Mouse (Mus musculus) heart, embryonic 15.5 days (tissue): ENCODE measurements around the gene Fbln1. TPM values are rescaled to one million over a fixed set of nuclear protein-coding genes. Genes with fewer than 3 reads are reported as not detected.

Experiments used
- ATAC-seq: fragments of 200-750 bp; cut with Nextera tagmentation; replicated peaks from 2 replicates; pipeline ENCODE4 v1.8.0; 2017; ENCODE audit warnings: low read depth, moderate TSS enrichment; ENCODE audit not compliant: insufficient number of reproducible peaks, insufficient read depth, low FRiP score
- H3K27ac ChIP-seq: fragments of 300-500 bp; sonication (generic); 2 replicates; pipeline ENCODE4 v1.5.1; 2015; ENCODE audit warnings: mild to moderate bottlenecking, inconsistent platforms
- H3K27me3 ChIP-seq: fragments of 300-500 bp; sonication (generic); 2 replicates; pipeline ENCODE4 v1.6.1; 2015; ENCODE audit warnings: inconsistent platforms
- H3K36me3 ChIP-seq: fragments of 300-500 bp; sonication (generic); 2 replicates; pipeline ENCODE4 v1.6.1; 2015; ENCODE audit warnings: mild to moderate bottlenecking, inconsistent platforms
- H3K4me1 ChIP-seq: fragments of 300-500 bp; sonication (generic); replicated peaks from 2 replicates; pipeline ENCODE4 v1.6.1; 2015; ENCODE audit warnings: inconsistent platforms
- H3K4me2 ChIP-seq: fragments of 300-500 bp; sonication (generic); 2 replicates; pipeline ENCODE4 v1.6.1; 2015; ENCODE audit warnings: inconsistent platforms, mild to moderate bottlenecking, moderate library complexity
- H3K4me3 ChIP-seq: fragments of 300-500 bp; sonication (generic); 2 replicates; pipeline ENCODE4 v1.5.1; 2015; ENCODE audit warnings: mild to moderate bottlenecking, inconsistent platforms
- H3K9ac ChIP-seq: fragments of 300-500 bp; sonication (generic); 2 replicates; pipeline ENCODE4 v1.6.1; 2015; ENCODE audit warnings: mild to moderate bottlenecking, inconsistent platforms
- H3K9me3 ChIP-seq: fragments of 300-500 bp; sonication (generic); replicated peaks from 2 replicates; pipeline ENCODE4 v1.6.1; 2016; ENCODE audit warnings: inconsistent platforms
- WGBS: fragments of 180-500 bp; shearing (Covaris S2); methylation state at CpG from one replicate; pipeline ENCODE4 v1.1.7; 2015; ENCODE audit warnings: mixed read lengths; 5-methylcytosine and 5-hydroxymethylcytosine counted together
- polyA plus RNA-seq: library from polyadenylated mRNA; unstranded; fragments of >200 nt; fragmentation: Nextera tagmentation; extraction: Ambion mirVana; gene quantifications from 2 replicates; pipeline ENCODE4 v1.2.1, GENCODE M21; 2015

Fbln1 gene
- polyA plus RNA-seq, 1 experiment from 2014 or later = 119 TPM

- 27% methylated on average over 3 of the region's 3 CpGs for WGBS
- H3K4me1 ChIP-seq = peaks cover 41% of the 10 kb centered on the region
- H3K9me3 ChIP-seq = no peaks in the 10 kb centered on the region; the same call in 1 of the 2 replicates
- peak overlapping the region; percentile 98 for H3K4me2 ChIP-seq
- H3K27ac ChIP-seq = peak overlapping the region; percentile 77
- H3K4me3 ChIP-seq = peak overlapping the region; percentile 70
- no peaks in the 10 kb centered on the region for H3K36me3 ChIP-seq
- H3K27me3 ChIP-seq = peaks cover 21% of the 10 kb centered on the region
- H3K9ac ChIP-seq = peak overlapping the region; percentile 83; the same call in 1 of the 2 replicates
- no peak for ATAC-seq
These were observed 1.3 kb downstream of the Fbln1 start for GRCm38 (mm10) chr15:85207081-85207480.

- H3K4me3 ChIP-seq = peak overlapping the region; percentile 70
- H3K4me2 ChIP-seq = peak overlapping the region; percentile 98
- peaks cover 41% of the 10 kb centered on the region for H3K4me1 ChIP-seq
- peak; percentile 58 for ATAC-seq
- peak overlapping the region; percentile 26; the same call in 1 of the 2 replicates for H3K9ac ChIP-seq
- H3K27me3 ChIP-seq = peaks cover 21% of the 10 kb centered on the region
- peak overlapping the region; percentile 77 for H3K27ac ChIP-seq
- H3K9me3 ChIP-seq = no peaks in the 10 kb centered on the region; the same call in 1 of the 2 replicates
- 18% methylated on average over 2 of the region's 2 CpGs for WGBS
- no peaks in the 10 kb centered on the region for H3K36me3 ChIP-seq
These were observed 2.0 kb downstream of the Fbln1 start for GRCm38 (mm10) chr15:85207763-85208162.

- Histone ChIP-seq H3K36me3 (no peaks in the 10 kb centered on the region), H3K9me3 (no peaks in the 10 kb centered on the region; the same call in 1 of the 2 replicates), H3K27ac (peak overlapping the region; percentile 77), H3K4me3 (peak overlapping the region; percentile 70), H3K4me1 (peaks cover 41% of the 10 kb centered on the region), H3K4me2 (peak overlapping the region; percentile 98), H3K9ac (0 out of 2 replicates have a peak overlapping the region, but pooled peaks have one; percentile 26), H3K27me3 (peaks cover 17% of the 10 kb centered on the region)
- 22% methylated on average over 10 of the region's 10 CpGs for WGBS
- no peak for ATAC-seq
These were observed 2.6 kb downstream of the Fbln1 start for GRCm38 (mm10) chr15:85208332-85208731.

DNA sequence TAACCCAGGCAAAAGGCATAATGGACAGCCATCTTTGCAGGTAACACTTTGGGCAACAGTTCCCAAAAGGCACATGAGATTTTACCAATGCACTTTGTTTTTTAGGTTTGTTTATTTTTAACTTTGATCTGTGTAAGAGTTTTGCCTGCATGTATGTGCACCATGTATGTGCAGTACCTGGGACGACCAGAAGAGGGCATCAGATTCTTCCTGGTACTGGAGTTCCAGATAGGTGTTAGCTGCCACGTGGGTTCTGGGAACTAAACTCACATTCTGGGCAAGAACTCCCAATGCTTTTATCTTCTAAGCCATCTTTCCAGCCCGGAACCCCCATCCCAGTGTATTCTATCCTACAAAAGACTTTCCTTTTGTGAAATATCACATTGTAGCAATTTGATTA, 3.6 kb downstream of the Fbln1 start:
- Histone ChIP-seq H3K27ac (no peak overlapping the region), H3K4me3 (no peak overlapping the region), H3K4me2 (no peak overlapping the region), H3K9me3 (no peaks in the 10 kb centered on the region; the same call in 1 of the 2 replicates), H3K27me3 (0 out of 2 replicates have a peak, but pooled peaks cover 9% of the 10 kb centered on the region), H3K36me3 (no peaks in the 10 kb centered on the region), H3K9ac (no peak overlapping the region), H3K4me1 (peaks cover 41% of the 10 kb centered on the region)
- 85% methylated on average over 3 of the region's 3 CpGs for WGBS
- ATAC-seq = no peak

GRCm38 (mm10) chr15:85210686-85211085, 4.9 kb downstream of the Fbln1 start:
- H3K4me2 ChIP-seq = no peak overlapping the region
- ATAC-seq = no peak
- H3K9me3 ChIP-seq = peaks cover 2% of the 10 kb centered on the region; the same call in 1 of the 2 replicates
- H3K36me3 ChIP-seq = peaks cover 3% of the 10 kb centered on the region
- H3K4me1 ChIP-seq = peaks cover 38% of the 10 kb centered on the region
- no peak overlapping the region for H3K27ac ChIP-seq
- H3K4me3 ChIP-seq = no peak overlapping the region
- 81% methylated on average over 12 of the region's 12 CpGs for WGBS
- no peak overlapping the region for H3K9ac ChIP-seq
- H3K27me3 ChIP-seq = no peaks in the 10 kb centered on the region

- 86% methylated on average over 18 of the region's 18 CpGs for WGBS
- Histone ChIP-seq H3K4me1 (peaks cover 32% of the 10 kb centered on the region), H3K36me3 (peaks cover 8% of the 10 kb centered on the region), H3K4me3 (no peak overlapping the region), H3K27me3 (no peaks in the 10 kb centered on the region), H3K27ac (no peak overlapping the region), H3K9ac (no peak overlapping the region), H3K4me2 (no peak overlapping the region), H3K9me3 (peaks cover 4% of the 10 kb centered on the region; the same call in 1 of the 2 replicates)
- ATAC-seq = no peak
These were observed 5.5 kb downstream of the Fbln1 start for GRCm38 (mm10) chr15:85211101-85211760.

DNA sequence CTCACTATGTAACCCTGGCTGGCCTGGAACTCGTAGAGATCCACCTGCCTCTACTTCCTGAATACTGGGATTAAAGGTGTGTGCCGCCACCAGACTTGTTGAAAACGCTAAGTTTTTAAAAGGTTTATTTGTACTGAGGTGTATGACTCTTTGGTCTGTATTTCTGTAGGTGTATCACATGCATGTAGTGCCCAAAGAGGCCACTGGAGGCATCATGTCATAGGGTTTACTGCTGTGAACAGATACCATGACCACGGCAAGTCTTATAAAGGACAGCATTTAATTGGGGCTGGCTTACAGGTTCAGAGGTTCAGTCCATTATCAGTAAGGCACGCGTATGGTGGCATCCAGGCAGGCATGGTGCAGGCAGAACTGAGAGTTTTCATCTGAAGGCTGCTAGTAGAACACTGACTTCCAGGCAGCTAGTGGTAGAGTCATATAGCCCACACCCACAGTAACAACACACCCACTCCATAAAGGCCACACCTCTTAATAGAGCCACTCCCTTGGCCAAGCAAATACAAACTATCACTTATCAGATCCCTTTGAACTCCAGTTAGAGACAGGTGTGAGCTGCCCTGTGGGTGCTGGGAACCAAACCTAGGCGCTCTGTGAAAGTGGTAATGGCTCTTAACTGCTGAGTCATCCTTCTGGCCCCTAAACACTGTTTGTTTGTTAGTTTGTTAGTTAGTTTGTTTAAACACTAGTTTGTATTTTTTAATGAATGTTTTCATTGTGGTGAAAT, 10.5 kb downstream of the Fbln1 start:
- Histone ChIP-seq H3K4me1 (peaks cover 12% of the 10 kb centered on the region), H3K27ac (no peak overlapping the region), H3K4me3 (no peak overlapping the region), H3K36me3 (peaks cover 9% of the 10 kb centered on the region), H3K27me3 (no peaks in the 10 kb centered on the region), H3K9me3 (0 out of 2 replicates have a peak, but pooled peaks cover 4% of the 10 kb centered on the region), H3K9ac (no peak overlapping the region), H3K4me2 (no peak overlapping the region)
- 96% methylated on average over 7 of the region's 7 CpGs for WGBS
- no peak for ATAC-seq

GRCm38 (mm10) chr15:85218617-85219265, 13.0 kb downstream of the Fbln1 start:
- ATAC-seq = no peak
- Histone ChIP-seq H3K36me3 (peaks cover 11% of the 10 kb centered on the region), H3K27me3 (no peaks in the 10 kb centered on the region), H3K4me2 (no peak overlapping the region), H3K9ac (no peak overlapping the region), H3K4me1 (peaks cover 16% of the 10 kb centered on the region), H3K27ac (no peak overlapping the region), H3K9me3 (0 out of 2 replicates have a peak, but pooled peaks cover 4% of the 10 kb centered on the region), H3K4me3 (no peak overlapping the region)
- 58% methylated on average over 5 of the region's 5 CpGs for WGBS

DNA sequence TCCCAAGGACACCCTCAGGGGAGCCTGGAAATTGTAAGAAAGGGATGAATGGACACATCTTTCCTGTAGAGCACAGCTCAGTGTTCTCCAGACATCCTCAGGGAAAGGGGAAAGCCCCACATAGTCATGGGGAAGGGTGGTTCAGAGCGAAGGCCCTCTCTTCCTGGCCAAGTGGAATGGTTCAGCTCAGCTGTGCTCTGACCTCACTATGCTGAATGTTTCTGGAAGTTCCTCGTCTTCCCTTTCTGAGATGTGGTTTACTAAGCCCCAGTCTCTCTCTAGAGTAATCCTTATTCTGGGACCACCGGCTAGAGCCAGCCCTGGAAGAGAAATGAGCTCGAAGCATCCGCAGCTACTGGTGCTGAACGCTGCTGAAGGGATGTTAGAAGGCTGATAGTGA, 14.6 kb downstream of the Fbln1 start:
- peaks cover 16% of the 10 kb centered on the region for H3K4me1 ChIP-seq
- H3K27me3 ChIP-seq = no peaks in the 10 kb centered on the region
- H3K4me2 ChIP-seq = no peak overlapping the region
- no peak overlapping the region for H3K9ac ChIP-seq
- H3K9me3 ChIP-seq = 0 out of 2 replicates have a peak, but pooled peaks cover 4% of the 10 kb centered on the region
- no peak for ATAC-seq
- WGBS = 77% methylated on average over 6 of the region's 6 CpGs
- no peak overlapping the region for H3K27ac ChIP-seq
- H3K36me3 ChIP-seq = peaks cover 22% of the 10 kb centered on the region
- H3K4me3 ChIP-seq = no peak overlapping the region

- WGBS = 45% methylated on average over 12 of the region's 12 CpGs
- H3K4me2 ChIP-seq = no peak overlapping the region
- no peak overlapping the region for H3K9ac ChIP-seq
- peaks cover 18% of the 10 kb centered on the region; the same call in 1 of the 2 replicates for H3K36me3 ChIP-seq
- H3K9me3 ChIP-seq = no peaks in the 10 kb centered on the region
- ATAC-seq = peak; percentile 21; the same call in 1 of the 2 replicates
- peaks cover 16% of the 10 kb centered on the region for H3K4me1 ChIP-seq
- H3K27me3 ChIP-seq = no peaks in the 10 kb centered on the region
- no peak overlapping the region; the same call in 1 of the 2 replicates for H3K27ac ChIP-seq
- H3K4me3 ChIP-seq = no peak overlapping the region
These were observed 15.5 kb downstream of the Fbln1 start for GRCm38 (mm10) chr15:85221115-85221854.
